Mouse (Mus musculus) naive thymus-derived CD4-positive, alpha-beta T cell, adult 5 months (primary cell): ENCODE data around the gene Itga1. TPM values are rescaled to one million over a fixed set of nuclear protein-coding genes. Genes with fewer than 3 reads are reported as not detected.

Experiments
- polyA plus RNA-seq: library from polyadenylated mRNA; unstranded; fragments of 100-300 nt; shearing (Covaris generic); gene quantifications from one replicate; pipeline ENCODE4 v1.2.1, GENCODE M21; 2017

The Itga1 gene
- polyA plus RNA-seq, result 0.17 TPM

GRCm38 (mm10) chr13:115101355-115102191 is at the start of gene Itga1, which contains the start of gene Gm49395:
Gene Itga1 (minus strand): TSS chr13:115101964.
Gene Gm49395 (minus strand): TSS chr13:115101921.

DNA sequence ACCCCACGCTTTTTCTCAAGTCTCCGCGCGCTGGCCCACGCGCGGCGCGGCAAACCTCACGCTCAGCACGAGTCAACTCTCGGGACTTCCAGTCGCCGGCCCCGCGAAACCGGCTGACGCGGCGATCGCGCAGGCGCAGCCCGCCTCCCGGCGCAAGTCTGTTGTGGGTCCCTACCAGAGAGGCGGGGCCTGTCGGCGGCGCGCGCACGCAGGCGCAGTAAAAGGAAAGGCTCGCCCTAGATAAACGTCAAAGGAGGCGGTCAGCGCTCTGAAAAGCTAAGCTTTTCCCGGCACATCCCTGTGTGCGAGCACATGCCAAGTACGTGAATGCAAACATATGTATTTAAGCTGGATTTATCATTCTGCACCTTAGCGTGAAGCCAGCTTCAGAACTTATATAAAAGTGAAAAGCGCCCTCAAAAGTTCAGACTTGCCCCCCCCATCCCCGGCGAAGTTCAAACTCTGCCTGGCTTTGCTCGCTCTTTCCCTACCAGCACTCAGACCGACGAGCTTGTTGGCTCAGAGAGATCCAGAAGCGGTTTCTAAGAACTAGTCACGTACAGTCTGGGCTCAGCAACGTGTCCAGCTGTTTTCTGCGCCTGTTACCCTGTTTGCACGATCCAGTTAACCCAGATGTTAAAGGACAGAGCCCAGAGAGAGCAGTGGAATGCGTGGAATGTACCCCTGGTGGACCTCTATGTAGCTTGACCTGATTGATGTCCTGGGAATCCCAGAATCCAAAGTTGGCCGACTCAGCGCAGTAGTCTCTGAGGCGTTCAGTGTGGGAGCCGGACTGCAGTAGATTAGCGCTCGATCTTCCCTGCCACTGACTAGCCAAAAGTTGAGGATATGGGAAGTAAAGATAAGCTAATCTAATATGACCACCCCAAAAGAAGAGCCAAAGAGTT is 11.4 kb downstream of the Itga1 start, which contains the start of gene Pelo:
Pelo (minus strand) TSS at position 118 of the 908 bp plus-strand sequence.

GRCm38 (mm10) chr13:114931775-114932294 is 169.9 kb downstream of the Itga1 start, which contains the start of gene Itga2:
Gene Itga2 (minus strand): TSS chr13:114932100.

Other genes with a start within 250 kb of the Itga1 start
- 0.30 TPM for gene Itga2, start 169.9 kb downstream of the Itga1 start, polyA plus RNA-seq
- 7.5 TPM for gene Pelo, start 11.8 kb downstream of the Itga1 start, polyA plus RNA-seq
- not detected for gene Gm49395, start within 50 bp of the Itga1 start, polyA plus RNA-seq